Mouse (Mus musculus) lung, embryonic 16.5 days (tissue): ENCODE results near the gene Sectm1b. TPM values are rescaled to one million over a fixed set of nuclear protein-coding genes. Genes with fewer than 3 reads are reported as not detected.

ENCODE experiments used
- ATAC-seq: fragments of 200-750 bp; cut with Nextera tagmentation; 2 replicates; pipeline ENCODE4 v1.8.0; 2017; ENCODE audit warnings: low read depth, mild to moderate bottlenecking, moderate library complexity
- H3K27ac ChIP-seq: fragments of 300-500 bp; sonication (generic); 2 replicates; pipeline ENCODE4 v1.5.1; 2014; ENCODE audit warnings: mild to moderate bottlenecking, control low read depth, low read length
- H3K27me3 ChIP-seq: fragments of 300-500 bp; sonication (generic); 2 replicates; pipeline ENCODE4 v1.6.1; 2014; ENCODE audit warnings: low read depth, low read length, mixed read lengths; ENCODE audit not compliant: control insufficient read depth, insufficient read depth
- H3K36me3 ChIP-seq: fragments of 300-500 bp; sonication (generic); 2 replicates; pipeline ENCODE4 v1.6.1; 2014; ENCODE audit warnings: low read length; ENCODE audit not compliant: control insufficient read depth, insufficient read depth
- H3K4me1 ChIP-seq: fragments of 300-500 bp; sonication (generic); replicated peaks from 2 replicates; pipeline ENCODE4 v1.6.1; 2014; ENCODE audit warnings: low read length, mixed read lengths; ENCODE audit not compliant: control insufficient read depth, insufficient read depth
- H3K4me2 ChIP-seq: fragments of 300-500 bp; sonication (generic); 2 replicates; pipeline ENCODE4 v1.6.1; 2014; ENCODE audit warnings: low read depth, low read length, control low read depth
- H3K4me3 ChIP-seq: fragments of 300-500 bp; sonication (generic); 2 replicates; pipeline ENCODE4 v1.5.1; 2014; ENCODE audit warnings: mild to moderate bottlenecking, low read length, control low read depth
- H3K9ac ChIP-seq: fragments of 300-500 bp; sonication (generic); 2 replicates; pipeline ENCODE4 v1.6.1; 2014; ENCODE audit warnings: low read length, control low read depth
- H3K9me3 ChIP-seq: fragments of 300-500 bp; sonication (generic); 2 replicates; pipeline ENCODE4 v1.6.1; 2016; ENCODE audit warnings: low read length; ENCODE audit not compliant: control insufficient read depth
- WGBS: fragments of 180-500 bp; shearing (Covaris S2); extraction: QIAGEN DNeasy Blood & Tissue Kit; methylation state at CpG from one replicate; pipeline ENCODE4 v1.1.7; 2014; 5-methylcytosine and 5-hydroxymethylcytosine counted together
- polyA plus RNA-seq: library from polyadenylated mRNA; unstranded; fragments of >200 nt; fragmentation: Nextera tagmentation; extraction: Ambion mirVana; gene quantifications from 2 replicates; pipeline ENCODE4 v1.2.1, GENCODE M21; 2015

Sectm1b gene
- polyA plus RNA-seq, 1 experiment from 2014 or later: 0.15 TPM

GRCm38 (mm10) chr11:121017703-121018102 is 45.7 kb downstream of the Sectm1b start:
- H3K4me2 ChIP-seq: no peak overlapping the region
- no peak overlapping the region for H3K27ac ChIP-seq
- ATAC-seq: peak; percentile 81
- peaks cover 13% of the 10 kb centered on the region for H3K4me1 ChIP-seq
- 37% methylated on average over 3 of the region's 3 CpGs for WGBS
- no peaks in the 10 kb centered on the region for H3K9me3 ChIP-seq
- no peak overlapping the region for H3K4me3 ChIP-seq
- no peaks in the 10 kb centered on the region for H3K27me3 ChIP-seq
- H3K9ac ChIP-seq: no peak overlapping the region
- H3K36me3 ChIP-seq: no peaks in the 10 kb centered on the region

- Histone ChIP-seq H3K9me3 (no peaks in the 10 kb centered on the region), H3K4me1 (peaks cover 13% of the 10 kb centered on the region), H3K27ac (peak overlapping the region; percentile 50), H3K36me3 (no peaks in the 10 kb centered on the region), H3K4me2 (peak overlapping the region; percentile 64; the same call in 1 of the 2 replicates), H3K27me3 (no peaks in the 10 kb centered on the region), H3K9ac (peak overlapping the region; percentile 31; the same call in 1 of the 2 replicates), H3K4me3 (no peak overlapping the region)
- WGBS: 25% methylated on average over 6 of the region's 6 CpGs
- ATAC-seq: peak; percentile 51
These were observed 47.9 kb downstream of the Sectm1b start for GRCm38 (mm10) chr11:121015472-121015871.

GRCm38 (mm10) chr11:121014896-121015300 is 48.5 kb downstream of the Sectm1b start:
- peak overlapping the region; percentile 64 for H3K4me2 ChIP-seq
- H3K9ac ChIP-seq: peak overlapping the region; percentile 48
- H3K4me1 ChIP-seq: peaks cover 13% of the 10 kb centered on the region
- H3K27ac ChIP-seq: peak overlapping the region; percentile 50; the same call in 1 of the 2 replicates
- peak; percentile 47 for ATAC-seq
- peak overlapping the region; percentile 36 for H3K4me3 ChIP-seq
- WGBS: 24% methylated on average over 19 of the region's 19 CpGs
- H3K9me3 ChIP-seq: no peaks in the 10 kb centered on the region
- no peaks in the 10 kb centered on the region for H3K36me3 ChIP-seq
- H3K27me3 ChIP-seq: no peaks in the 10 kb centered on the region

- Histone ChIP-seq H3K27ac (no peak overlapping the region), H3K36me3 (no peaks in the 10 kb centered on the region), H3K4me2 (no peak overlapping the region), H3K9me3 (no peaks in the 10 kb centered on the region), H3K4me1 (peaks cover 13% of the 10 kb centered on the region), H3K4me3 (no peak overlapping the region), H3K9ac (no peak overlapping the region), H3K27me3 (no peaks in the 10 kb centered on the region)
- ATAC-seq: no peak
- 79% methylated on average over 7 of the region's 7 CpGs for WGBS
These were observed 49.7 kb downstream of the Sectm1b start for GRCm38 (mm10) chr11:121013656-121014055.

GRCm38 (mm10) chr11:121010044-121010755 is 53.2 kb downstream of the Sectm1b start:
- H3K36me3 ChIP-seq: no peaks in the 10 kb centered on the region
- H3K4me2 ChIP-seq: no peak overlapping the region
- WGBS: 90% methylated on average over 3 of the region's 3 CpGs
- no peak for ATAC-seq
- peaks cover 3% of the 10 kb centered on the region for H3K4me1 ChIP-seq
- no peak overlapping the region for H3K9ac ChIP-seq
- H3K4me3 ChIP-seq: no peak overlapping the region
- H3K9me3 ChIP-seq: no peaks in the 10 kb centered on the region
- no peaks in the 10 kb centered on the region for H3K27me3 ChIP-seq
- no peak overlapping the region for H3K27ac ChIP-seq

GRCm38 (mm10) chr11:121006184-121006583 is 57.2 kb downstream of the Sectm1b start:
- Histone ChIP-seq H3K4me3 (no peak overlapping the region), H3K4me1 (no peaks in the 10 kb centered on the region; the same call in 1 of the 2 replicates), H3K9ac (no peak overlapping the region), H3K9me3 (no peaks in the 10 kb centered on the region), H3K36me3 (no peaks in the 10 kb centered on the region), H3K27ac (no peak overlapping the region), H3K4me2 (no peak overlapping the region), H3K27me3 (no peaks in the 10 kb centered on the region)
- no peak for ATAC-seq
- 61% methylated on average over 6 of the region's 6 CpGs for WGBS

- H3K27me3 ChIP-seq: no peaks in the 10 kb centered on the region
- ATAC-seq: no peak
- H3K9ac ChIP-seq: no peak overlapping the region
- no peak overlapping the region for H3K4me2 ChIP-seq
- H3K9me3 ChIP-seq: no peaks in the 10 kb centered on the region
- H3K4me3 ChIP-seq: no peak overlapping the region
- H3K36me3 ChIP-seq: no peaks in the 10 kb centered on the region
- no peaks in the 10 kb centered on the region; the same call in 1 of the 2 replicates for H3K4me1 ChIP-seq
- 53% methylated on average over 5 of the region's 5 CpGs for WGBS
- H3K27ac ChIP-seq: no peak overlapping the region
These were observed 59.1 kb downstream of the Sectm1b start for GRCm38 (mm10) chr11:121004281-121004680.

Other genes starting within 250 kb of the Sectm1b start
- 50.6 and 53.5 TPM in 2 replicates for gene Fasn, start 239.0 kb downstream of the Sectm1b start, polyA plus RNA-seq
- gene Ccdc57, start 130.7 kb downstream of the Sectm1b start, polyA plus RNA-seq: 6.4 TPM in 2 replicates
- gene Slc16a3, start 115.1 kb downstream of the Sectm1b start, polyA plus RNA-seq: 52.2 and 62.5 TPM in 2 replicates
- 120 and 121 TPM in 2 replicates for gene Csnk1d, start 72.2 kb downstream of the Sectm1b start, polyA plus RNA-seq
- gene Cd7, start 24.2 kb downstream of the Sectm1b start, polyA plus RNA-seq: 1.3 and 1.8 TPM in 2 replicates
- gene Sectm1a, start 17.7 kb upstream of the Sectm1b start, polyA plus RNA-seq: 0.58 TPM in 1 of 2 replicates, not detected in the other
- not detected in 2 replicates for gene Tex19.2, start 55.1 kb upstream of the Sectm1b start, polyA plus RNA-seq
- gene Tex19.1, start 82.6 kb upstream of the Sectm1b start, polyA plus RNA-seq: not detected in 2 replicates
- gene Uts2r, start 96.7 kb upstream of the Sectm1b start, polyA plus RNA-seq: not detected in 2 replicates
- 7.1 and 8.9 TPM in 2 replicates for gene Hexdc, start 140.9 kb upstream of the Sectm1b start, polyA plus RNA-seq
- gene Ogfod3, start 141.1 kb upstream of the Sectm1b start, polyA plus RNA-seq: 24.5 and 27.8 TPM in 2 replicates
- 37.4 and 42.5 TPM in 2 replicates for gene Cybc1, start 165.8 kb upstream of the Sectm1b start, polyA plus RNA-seq
- 53.6 and 55.8 TPM in 2 replicates for gene Narf, start 173.7 kb upstream of the Sectm1b start, polyA plus RNA-seq
- 6.2 and 6.5 TPM in 2 replicates for gene Foxk2, start 196.4 kb upstream of the Sectm1b start, polyA plus RNA-seq